Mouse (Mus musculus): Measurements from ENCODE around the gene Gm17651.

Gene Gm17651

DNA sequence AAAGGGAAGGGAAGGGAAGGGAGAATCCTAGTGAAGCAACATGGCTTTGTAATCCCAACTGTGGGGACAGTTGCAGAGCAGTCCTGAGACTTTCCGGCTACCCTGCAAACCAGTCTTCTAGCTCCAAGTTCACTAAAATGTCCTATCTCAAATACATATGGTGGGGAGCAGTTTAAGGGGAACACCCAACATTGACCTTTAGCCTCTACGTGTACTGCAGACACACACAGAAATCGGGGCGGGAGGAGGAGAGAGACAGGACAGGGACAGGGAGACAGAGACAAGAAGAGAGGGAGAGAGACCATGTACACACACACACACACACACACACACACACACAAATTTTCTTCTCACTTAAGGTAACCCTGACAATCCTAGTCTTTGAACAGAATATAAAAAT, 44.6 kb downstream of the Gm17651 start:
- DNase-seq (ENCODE audit: low spot score) = no peak

- peak; percentile 15 for DNase-seq (ENCODE audit: low spot score)
Measured at GRCm38 (mm10) chr3:97628391-97629001, 46.0 kb downstream of the Gm17651 start, which contains the start of gene Fmo5. TSS of gene Fmo5 (plus strand) at chr3:97628804.

- DNase-seq (ENCODE audit: low spot score) = no peak
Measured at GRCm38 (mm10) chr3:97627893-97628292, 46.6 kb downstream of the Gm17651 start.

- no peak for DNase-seq (ENCODE audit: low spot score)
Measured at GRCm38 (mm10) chr3:97624611-97625010, 49.9 kb downstream of the Gm17651 start.

All from layer of hippocampus, adult 11-12 months (tissue).